Mouse (Mus musculus) lung, postnatal 10 days (tissue): ENCODE measurements at regions not wholly inside any gene's neighbourhood (a gene's known extent, or its start where the extent isn't known, plus 50 kb on each side); places are given as distances from the start of the nearest gene placed in this dataset.

Experiments used
- DNase-seq: peaks from one replicate; pipeline ENCODE4 v3.0.0; 2021

DNA sequence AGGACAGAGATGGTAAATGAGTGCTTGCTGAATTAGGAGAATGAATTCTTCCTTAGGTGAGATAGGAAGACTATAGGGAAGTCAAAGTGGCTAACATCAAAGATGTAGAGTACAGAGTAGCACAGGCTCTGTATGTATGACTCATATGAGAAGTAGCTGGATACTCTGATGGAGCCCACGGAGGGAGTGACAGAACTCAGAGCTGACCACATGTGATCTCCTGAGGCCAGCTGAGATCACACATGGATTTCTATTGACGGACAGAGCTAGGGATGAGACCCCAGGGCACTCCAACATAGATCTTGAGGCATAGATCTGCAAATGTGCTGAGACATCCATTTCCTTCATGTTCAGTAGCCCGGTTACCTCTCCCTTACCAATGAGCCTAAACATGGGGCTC, 66.0 kb downstream of the Cops8 start:
- DNase-seq: no peak

DNA sequence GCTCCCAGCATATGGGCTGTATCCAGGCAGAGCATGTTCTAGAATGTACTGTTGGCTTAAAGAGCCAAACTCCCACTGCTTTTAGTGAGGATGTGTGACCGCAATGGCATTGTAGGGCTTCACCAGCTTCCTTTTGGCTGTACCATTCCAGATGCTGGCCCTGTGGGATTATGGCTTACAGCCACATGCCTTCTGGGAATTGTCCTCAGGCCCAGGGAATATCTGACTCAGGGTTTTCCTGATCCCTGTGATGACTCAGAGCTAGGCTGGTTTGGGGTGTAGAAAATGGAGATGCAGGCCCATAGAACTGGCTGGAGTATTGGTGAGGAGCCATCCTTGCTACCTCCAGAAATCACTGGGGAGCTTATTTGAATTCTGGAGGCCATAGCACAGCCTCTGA, 66.5 kb downstream of the Cops8 start:
- DNase-seq: no peak

DNA sequence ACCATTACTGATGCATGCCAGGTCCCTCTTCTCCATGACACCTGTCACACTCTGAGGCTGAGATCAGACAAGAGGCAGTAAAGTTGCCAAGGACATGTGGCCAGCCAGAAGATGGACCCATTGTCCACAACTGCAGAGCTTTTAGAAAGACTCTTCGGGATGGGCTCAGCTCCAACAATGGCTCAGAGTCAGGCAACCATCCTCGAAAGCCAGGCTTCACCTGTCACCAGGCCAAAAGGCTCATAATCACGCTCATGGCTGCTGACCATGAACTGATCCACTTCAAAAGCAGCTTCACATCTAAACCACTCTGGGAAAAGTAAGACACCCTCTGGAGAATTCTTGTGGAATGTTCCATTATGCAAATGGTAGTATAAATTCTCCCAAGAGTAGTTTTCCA, 67.6 kb downstream of the Cops8 start:
- DNase-seq: peak; percentile 48

DNA sequence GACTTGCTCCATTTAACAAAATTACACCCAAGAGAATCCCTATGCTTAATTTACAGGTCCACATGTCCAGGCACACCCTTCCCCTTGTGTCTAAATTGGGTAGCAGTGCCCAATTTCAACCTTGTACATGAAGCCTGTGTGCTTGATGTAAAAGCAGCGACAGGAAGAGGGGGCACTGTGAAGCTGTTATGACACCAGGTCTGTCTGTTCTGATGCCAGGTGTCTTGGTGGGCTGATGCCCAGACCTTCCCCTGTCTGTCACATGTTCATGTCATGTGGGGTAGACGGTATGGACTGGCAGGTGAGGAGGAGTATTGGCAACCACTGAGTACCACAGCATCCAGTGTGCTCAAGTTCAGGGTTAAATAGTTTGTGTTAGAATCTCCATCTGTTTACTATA, 71.0 kb downstream of the Cops8 start:
- DNase-seq: no peak

DNA sequence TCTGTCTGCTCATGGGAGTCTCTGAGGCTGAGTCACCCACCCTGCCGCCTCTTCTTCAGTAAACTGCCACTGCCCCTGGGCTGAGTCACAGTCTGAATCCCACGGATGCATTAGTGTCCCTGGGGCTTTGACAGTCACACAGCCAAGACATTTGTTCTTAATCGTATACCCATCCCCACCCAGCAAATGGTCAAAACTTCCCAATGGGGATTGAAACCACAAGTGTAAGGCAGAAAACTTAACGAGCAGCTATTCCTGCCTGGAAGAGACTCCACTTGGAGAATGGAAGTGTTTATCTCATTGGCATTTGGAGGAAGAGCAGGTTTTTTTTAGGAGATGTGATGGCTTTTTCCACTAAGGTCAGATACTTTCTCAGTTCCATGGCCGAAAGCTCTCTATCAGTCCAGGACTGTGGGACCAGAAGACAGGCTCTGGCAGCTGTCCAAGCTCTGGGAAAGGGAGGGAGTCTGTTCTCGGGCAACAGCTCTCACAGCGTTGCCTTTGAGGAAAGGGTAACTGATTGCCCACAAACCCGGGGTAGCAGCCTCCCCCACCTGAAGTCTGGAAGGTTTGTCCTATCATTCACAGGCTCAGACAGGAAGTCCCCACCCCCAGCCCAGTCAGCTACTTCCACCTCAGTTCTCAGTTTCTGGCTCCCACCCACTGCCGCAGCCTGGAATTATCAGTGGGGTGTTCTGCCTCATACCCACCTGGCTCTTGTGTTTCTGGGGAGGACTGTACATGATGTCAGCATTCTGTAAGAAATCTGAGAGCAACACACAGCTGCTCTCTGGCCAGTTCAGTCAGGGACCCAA, 73.6 kb downstream of the Cops8 start:
- DNase-seq: peak; percentile 72

DNA sequence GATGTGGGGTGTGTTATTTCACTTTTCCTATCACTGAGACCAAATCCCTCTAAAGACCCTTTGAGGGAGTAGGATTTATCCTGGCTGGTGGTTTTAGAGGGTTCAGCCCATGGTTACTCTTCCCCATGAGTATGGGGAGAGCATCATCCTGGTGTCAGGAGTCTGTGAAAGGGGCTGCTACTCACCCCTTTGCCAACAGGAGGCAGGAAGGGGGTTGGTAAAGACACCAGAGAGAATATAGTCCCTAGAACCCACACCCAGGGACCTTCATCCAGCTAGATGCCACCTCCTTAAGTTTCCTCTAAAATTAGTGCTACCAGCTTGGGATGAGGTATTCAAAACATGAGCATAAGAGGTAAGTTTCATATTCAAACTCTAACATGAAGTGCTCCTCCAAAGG, 74.4 kb downstream of the Cops8 start:
- no peak for DNase-seq

DNA sequence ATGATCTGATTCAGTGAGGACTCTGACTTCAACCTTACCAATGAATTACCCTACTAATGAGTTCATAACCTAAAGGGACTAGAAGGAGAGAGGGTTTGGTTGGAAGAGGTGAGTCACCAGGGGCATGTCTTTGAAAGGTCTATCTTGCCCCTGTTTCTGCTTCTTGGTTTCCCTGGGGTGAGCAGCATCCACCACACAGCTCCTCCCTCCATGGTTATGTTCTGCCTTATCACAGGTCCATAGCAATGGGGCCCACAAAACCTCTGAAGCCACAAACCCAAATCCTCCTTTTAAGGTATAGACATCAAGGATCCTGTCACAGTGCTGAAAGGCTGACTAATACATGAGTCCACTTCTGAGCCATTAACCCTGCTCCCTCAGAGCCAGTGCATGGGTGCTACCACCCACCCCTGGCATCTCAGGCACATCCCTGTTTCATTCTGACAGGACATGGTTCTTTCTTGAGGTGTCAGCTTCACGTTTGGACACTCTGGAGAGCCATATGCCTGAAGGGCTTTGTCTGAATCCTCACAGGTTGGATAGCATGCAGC, 74.9 kb downstream of the Cops8 start:
- no peak for DNase-seq

DNA sequence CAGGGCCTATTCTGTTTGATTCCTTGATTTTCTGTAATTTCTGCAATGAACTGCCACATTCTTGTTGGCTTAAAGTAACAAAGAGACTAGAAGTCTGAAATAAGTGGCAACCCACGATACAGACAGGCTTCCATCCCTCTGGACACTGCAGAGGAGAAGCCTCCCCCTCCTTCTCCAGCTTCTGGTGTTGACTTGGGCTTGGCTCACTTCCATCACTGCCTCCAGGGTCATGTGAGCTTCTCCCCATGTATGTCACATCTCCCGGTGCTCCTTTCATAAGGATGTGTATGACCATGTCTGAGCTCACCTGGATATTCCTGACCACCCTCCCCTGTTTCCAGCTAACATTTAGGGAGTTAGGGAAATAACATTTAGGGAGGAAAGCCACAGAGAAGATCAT, 75.6 kb downstream of the Cops8 start:
- DNase-seq: peak; percentile 49

DNA sequence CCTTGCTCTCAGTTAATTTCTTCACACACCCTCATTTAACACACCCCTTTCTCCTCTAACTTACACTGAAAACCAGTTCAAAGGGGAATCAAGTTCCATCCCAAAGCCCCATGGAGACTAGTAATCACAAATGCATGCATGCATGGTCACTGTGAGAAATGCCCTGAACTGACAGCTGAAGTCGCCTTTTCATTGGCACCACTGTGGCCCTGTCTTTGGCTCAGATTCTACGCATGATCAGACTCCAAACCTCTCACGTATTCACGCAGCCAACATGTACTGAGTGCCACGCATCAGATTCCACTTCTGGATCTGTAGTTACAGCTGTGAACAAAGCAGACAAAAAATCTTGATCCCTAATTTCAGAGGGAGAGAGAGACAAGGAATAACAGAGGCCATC, 85.3 kb downstream of the Cops8 start:
- peak; percentile 32 for DNase-seq

DNA sequence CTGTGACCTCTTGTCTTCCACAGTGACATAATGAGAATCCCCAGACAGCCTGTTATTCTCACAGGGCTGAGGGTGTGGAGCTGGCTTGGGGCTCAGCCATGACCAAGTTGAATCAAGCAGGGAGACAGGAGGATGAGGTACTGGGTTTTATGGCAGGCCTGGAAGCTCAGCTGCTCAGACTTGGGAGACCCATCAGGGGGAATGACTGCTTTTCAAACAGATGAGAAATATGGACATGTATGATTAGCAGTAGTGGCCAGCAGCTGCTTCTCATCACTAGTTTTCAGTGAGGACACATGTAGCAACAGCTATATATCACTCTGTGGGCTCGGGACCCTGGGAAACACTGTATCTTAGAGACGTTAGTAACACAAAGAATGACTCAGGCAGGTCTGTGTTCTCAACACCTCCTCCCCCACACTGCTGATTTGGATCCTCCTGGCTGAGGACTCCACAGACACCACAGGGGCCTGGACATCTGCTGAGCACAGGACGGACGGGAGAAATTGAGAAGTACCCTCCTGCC, 87.9 kb downstream of the Cops8 start:
- peak; percentile 72 for DNase-seq

DNA sequence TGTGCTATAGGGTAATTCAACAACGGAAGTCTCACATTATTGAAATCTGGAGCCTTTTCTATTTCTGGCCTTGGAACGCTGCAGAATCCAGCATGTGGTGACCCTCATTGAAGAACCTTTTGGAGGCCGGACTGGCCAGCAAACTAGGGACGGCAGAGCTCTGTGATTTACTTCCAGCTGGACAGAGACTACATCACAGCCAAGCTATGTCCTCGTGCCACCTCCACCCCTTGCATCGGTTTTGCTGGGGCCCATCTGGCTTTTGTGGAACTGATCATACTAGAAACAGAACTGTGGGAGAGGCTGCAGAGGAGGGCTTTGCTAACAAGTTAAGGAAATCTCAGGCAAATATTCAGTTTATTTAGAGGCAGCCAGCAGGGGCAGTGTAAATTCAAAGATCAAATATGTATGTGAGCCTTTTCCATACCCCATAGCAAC, 88.4 kb downstream of the Cops8 start:
- peak; percentile 78 for DNase-seq

DNA sequence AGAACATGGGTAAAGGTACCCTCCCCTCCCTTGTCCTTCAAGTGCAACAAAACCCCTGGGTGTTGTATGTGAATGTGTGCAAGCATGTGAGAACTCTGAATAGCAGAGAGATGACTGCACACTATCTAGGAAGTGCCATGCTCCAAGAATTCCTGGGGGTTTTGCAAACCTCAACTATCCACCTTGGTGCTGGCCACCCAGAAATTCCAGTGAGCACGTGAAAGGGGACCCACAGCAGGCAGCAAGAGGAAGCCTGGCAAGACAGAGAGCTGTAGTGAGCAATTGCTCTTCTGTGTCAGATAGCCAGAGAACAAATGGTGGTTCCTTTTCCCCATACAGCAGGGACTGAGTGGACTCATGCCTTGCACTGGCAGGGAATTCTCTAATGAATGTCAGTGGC, 90.1 kb downstream of the Cops8 start:
- no peak for DNase-seq

DNA sequence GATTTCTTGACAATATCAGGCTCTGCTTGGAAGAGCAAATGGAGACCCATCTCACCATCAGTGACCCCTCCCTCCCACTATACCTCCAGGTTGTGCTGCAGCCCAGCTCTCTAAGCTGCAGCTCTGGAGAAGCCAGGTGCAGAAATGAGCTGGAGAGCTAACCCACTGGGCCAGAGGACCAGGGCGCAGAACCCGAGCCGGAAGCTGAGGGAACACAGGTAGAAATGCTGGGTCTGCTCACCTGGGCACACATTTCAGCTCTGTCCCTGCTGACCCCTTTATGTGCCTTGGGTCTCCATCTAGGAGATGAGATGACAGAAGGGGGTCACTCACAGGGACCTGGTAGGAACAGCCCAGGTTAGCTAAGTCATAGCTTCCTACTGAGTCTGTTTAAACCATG, 92.0 kb downstream of the Cops8 start:
- no peak for DNase-seq

DNA sequence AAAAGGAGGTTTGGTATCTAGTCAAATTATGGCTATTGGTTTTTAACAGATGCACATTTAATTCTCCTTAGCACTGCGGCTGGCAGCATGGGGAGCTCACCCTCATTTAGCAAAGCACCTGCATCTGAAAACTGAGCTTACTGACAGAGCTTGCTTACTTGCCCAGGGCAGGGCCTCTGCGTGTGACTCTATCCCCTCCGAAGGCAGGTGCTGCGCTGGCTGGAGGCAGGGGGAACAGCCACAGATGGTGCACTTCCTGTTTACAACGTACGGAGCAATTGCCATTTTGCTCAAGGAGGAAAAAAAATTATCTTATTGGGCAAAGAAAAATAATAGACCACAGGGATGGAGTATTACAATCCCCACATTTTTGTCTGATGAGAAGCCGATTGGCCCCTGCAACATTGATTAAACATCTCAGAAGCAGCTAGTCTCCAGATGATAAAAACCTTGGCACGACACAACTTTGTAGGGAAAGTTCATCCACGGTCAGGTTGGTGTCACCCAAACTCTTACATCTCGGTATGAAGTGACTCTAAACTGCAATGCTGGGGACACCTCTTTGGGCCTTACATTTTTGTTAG, 92.5 kb downstream of the Cops8 start:
- no peak for DNase-seq

DNA sequence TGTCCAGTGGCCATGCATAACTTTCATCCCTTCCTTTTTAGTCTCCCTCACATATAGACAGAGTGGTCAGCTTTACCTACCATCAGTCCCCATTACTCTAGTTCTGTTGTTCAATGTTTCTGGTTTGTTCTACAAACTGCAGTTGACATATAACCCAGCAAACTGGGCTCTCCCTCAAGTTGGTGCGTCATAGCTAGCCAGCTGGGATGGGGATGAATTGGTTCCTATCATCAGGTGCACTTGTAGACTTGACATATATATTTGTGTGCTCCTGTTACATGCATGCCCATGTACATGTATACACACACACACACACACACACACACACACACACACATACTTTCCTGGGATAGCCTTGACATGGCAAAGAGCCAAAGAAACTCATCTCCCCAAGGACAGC, 93.2 kb downstream of the Cops8 start:
- DNase-seq: no peak

DNA sequence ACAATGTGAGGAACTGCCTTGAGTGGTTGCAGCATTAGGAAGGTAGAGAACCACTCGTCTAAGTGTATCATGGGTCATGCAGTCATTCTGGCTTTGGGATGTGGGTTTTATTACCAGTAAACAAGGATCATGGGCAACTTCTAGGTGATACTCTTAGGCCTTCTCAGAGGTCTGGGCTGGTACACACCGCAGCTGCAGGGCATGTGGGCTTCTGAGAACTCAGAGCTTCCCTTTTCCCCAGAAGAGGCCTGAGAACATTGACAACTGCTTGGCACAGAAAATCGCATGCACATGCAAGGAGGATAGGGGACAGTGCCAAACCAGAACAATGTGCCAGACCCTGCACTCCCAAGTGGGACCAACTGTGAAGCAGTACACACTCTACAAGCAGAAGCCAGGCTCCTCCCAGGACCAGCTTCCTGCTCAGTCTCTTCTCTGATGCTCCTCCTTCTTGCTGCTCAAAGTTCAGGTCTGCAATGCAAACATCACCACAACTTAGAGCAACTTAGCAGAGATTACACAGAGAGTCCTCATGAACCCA, 94.3 kb downstream of the Cops8 start:
- DNase-seq: no peak

DNA sequence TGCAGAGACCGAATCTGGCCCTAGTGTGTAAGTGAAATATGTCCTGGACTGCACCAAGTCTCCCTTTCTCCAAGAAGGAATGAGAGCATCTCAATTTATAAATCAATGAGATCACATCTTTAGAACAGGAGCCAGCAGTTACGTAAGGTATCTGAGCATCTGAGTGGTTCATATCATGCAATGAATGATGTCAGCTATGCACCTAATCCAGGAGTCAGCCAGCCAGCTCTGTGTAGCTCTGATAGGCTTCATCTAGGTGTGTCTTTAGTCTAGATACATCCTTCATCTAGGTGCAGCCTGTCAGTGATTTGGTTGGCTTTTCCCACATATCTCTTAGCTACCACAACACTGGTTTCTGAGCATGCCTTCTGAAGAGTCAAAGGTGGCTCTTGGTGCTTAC, 95.8 kb downstream of the Cops8 start:
- DNase-seq: no peak

DNA sequence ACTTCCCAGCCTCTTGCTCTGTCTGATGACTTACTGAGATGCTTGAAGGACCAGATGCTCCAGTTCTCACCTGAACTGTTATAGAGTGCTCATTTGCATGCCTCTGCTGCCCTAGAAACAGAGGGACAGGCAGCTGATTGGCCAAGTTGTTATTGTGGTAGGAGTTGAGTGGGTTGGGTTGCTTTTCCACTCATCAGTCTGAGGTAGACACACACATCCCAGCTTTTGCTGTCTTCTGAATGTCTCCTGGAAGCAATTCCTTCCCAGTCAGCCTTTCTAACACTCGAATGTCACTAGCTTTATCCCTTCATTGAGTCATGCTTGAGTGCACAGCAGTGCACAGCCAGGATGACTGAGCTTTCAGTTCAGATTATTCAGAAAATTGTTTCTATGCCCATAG, 99.0 kb downstream of the Cops8 start:
- DNase-seq: no peak

DNA sequence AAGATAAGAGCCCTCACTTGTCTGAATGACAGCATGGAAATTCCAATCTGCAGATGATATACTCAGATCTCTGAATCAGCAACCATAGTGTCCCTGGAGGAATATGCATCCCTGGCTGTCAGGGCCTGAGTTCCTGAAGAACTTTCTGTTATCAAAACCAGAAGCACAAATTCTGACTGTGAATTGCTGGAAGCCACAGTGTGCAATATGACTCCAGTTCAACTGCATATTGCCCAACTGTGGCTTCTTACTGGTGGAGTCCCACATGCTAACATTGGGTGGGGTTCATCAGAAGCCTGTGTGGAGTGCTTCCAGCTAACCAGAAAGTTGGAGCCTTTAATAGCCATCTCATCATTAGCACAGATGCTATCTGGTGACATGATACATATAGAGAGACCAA, 103.6 kb downstream of the Cops8 start:
- DNase-seq: no peak

DNA sequence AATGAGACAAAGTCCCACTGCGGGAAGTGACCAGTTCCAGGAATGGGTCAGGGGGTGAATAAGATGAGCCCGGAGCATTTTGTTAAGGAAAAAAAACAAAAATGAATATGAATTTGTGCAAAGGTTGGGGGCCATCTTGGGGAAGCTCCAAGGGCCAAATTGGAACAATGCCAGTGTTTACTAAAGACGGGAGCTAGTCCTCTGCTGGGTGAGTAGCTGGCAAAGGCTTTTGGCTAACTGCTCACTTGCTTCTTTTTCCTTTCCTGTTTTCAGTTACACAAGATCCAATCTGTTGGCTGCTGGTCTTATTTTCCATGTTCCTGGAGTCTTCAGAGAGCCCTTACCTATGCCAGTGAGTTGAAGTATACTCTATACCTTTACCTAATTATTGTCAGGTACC, 107.0 kb downstream of the Cops8 start:
- peak; percentile 47 for DNase-seq

DNA sequence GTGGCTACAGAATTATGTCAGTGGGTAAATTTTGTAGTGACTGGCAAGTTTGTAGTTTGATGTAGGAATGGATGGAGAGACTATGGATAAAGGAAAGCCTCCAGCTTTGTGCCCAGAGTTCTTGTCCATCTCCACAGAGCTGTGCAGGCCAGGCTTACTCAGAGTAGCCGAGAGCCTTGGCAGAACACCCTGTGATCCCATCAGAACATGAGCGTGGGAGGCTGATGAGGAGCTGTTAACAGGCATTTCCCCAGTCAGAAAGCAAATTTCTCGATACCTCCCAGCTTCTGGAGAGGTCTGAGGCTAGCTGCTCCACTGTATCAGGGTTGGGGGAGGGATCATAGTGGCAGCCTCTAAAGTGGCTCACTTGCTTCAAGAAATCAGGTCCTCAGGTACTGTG, 107.8 kb downstream of the Cops8 start:
- peak; percentile 57 for DNase-seq

DNA sequence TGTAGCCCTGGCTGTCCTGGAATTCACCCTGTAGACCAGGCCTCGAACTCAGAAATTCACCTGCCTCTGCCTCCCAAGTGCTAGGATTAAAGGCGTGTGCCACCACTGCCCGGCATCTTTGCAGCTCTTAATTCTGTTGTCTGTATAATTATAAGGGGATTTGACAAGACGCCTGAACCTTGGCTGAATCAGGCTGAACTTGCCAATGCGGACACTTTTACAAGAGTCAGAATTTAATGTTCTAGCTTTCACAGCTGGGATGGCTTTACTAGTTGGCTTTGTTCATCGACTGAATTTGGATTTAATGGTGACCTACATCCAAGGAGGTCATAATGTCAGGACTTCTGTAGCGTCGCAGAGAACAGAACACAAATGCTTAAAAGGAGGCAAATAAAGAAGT, 108.3 kb downstream of the Cops8 start:
- DNase-seq: no peak
